Mouse (Mus musculus) CH12.LX (cell line): Measurements from ENCODE around the gene Zfp729b. TPM values are rescaled to one million over a fixed set of nuclear protein-coding genes. Genes with fewer than 3 reads are reported as not detected.

ENCODE experiments used
- DNase-seq: peaks from one replicate; pipeline ENCODE4 v3.0.0-alpha.2; 2013; ENCODE audit errors: extremely low read depth
- H3K27ac ChIP-seq: 2 replicates; pipeline ENCODE4 v1.5.1; 2012; ENCODE audit warnings: low read depth, mild to moderate bottlenecking, control low read depth, moderate library complexity; ENCODE audit not compliant: insufficient read depth
- H3K27me3 ChIP-seq: replicated peaks from 2 replicates; pipeline ENCODE3; 2012; ENCODE audit warnings: inconsistent platforms
- H3K36me3 ChIP-seq, 2 experiments: replicated peaks in 1 of 2; 2 replicates each; pipeline versions ENCODE3 to v1.6.1; 2012; ENCODE audit warnings: inconsistent platforms in 1 of 2, low read length in 1 of 2, mild to moderate bottlenecking in 1 of 2, mixed read lengths in 1 of 2, moderate library complexity in 1 of 2; ENCODE audit not compliant: control insufficient read depth in 1 of 2, insufficient read depth in 1 of 2
- H3K4me1 ChIP-seq, 2 experiments: 2 replicates each; pipeline ENCODE4 v1.6.1; 2012; ENCODE audit warnings: inconsistent platforms in 1 of 2, moderate library complexity in 1 of 2; ENCODE audit not compliant: insufficient read depth in 2 of 2, control insufficient read depth in 1 of 2
- H3K4me2 ChIP-seq: 2 replicates; pipeline ENCODE4 v1.6.1; 2012; ENCODE audit warnings: low read depth, mild to moderate bottlenecking, control low read depth; ENCODE audit not compliant: poor library complexity, insufficient read depth, severe bottlenecking
- H3K4me3 ChIP-seq, 3 experiments: fragments of 150-350 bp in 1 of 3; sonication (generic) in 1 of 3; replicated peaks in 1 of 3; 2 replicates each; pipeline versions ENCODE3 to v1.5.1; 2011 to 2012; ENCODE audit warnings: low read depth in 2 of 3, low read length in 2 of 3, mild to moderate bottlenecking in 2 of 3, moderate library complexity in 2 of 3, control low read depth in 1 of 3, improper control_type of control experiment in 1 of 3, inconsistent platforms in 1 of 3, mixed read lengths in 1 of 3; ENCODE audit not compliant: poor library complexity in 1 of 3
- H3K79me2 ChIP-seq: replicated peaks from 2 replicates; pipeline ENCODE4 v1.6.1; 2012; ENCODE audit warnings: mild to moderate bottlenecking, moderate library complexity; ENCODE audit not compliant: control insufficient read depth, poor library complexity, insufficient read depth, severe bottlenecking; ENCODE audit errors: extremely low read depth
- H3K9ac ChIP-seq: 2 replicates; pipeline ENCODE4 v1.6.1; 2012; ENCODE audit warnings: low read depth, mild to moderate bottlenecking, control low read depth, moderate library complexity; ENCODE audit not compliant: insufficient read depth
- H3K9me3 ChIP-seq: replicated peaks from 2 replicates; pipeline ENCODE3; 2012; ENCODE audit warnings: low read length, inconsistent platforms, mixed read lengths
- BHLHE40 ChIP-seq: IDR thresholded peaks from 2 replicates; pipeline ENCODE4 v1.6.1; 2011; ENCODE audit warnings: mild to moderate bottlenecking, low read depth, low read length, improper control_type of control experiment
- CHD2 ChIP-seq: IDR thresholded peaks from 2 replicates; pipeline ENCODE4 v1.6.1; 2011; ENCODE audit warnings: low read length, improper control_type of control experiment
- CTCF ChIP-seq, 2 experiments: IDR thresholded peaks in 1 of 2; conservative IDR thresholded peaks in 1 of 2; 2 replicates each; pipeline ENCODE4 v1.5.1; 2011 to 2012; ENCODE audit warnings: low read depth in 2 of 2, low read length in 2 of 2, improper control_type of control experiment in 1 of 2, inconsistent platforms in 1 of 2, mild to moderate bottlenecking in 1 of 2, moderate library complexity in 1 of 2
- E2F4 ChIP-seq: IDR thresholded peaks from 2 replicates; pipeline ENCODE4 v1.6.1; 2011; ENCODE audit warnings: low read depth, low read length, improper control_type of control experiment; ENCODE audit not compliant: insufficient replicate concordance
- EP300 ChIP-seq: IDR thresholded peaks from 2 replicates; pipeline ENCODE4 v1.6.1; 2011; ENCODE audit warnings: low read length, improper control_type of control experiment
- ETS1 ChIP-seq: conservative IDR thresholded peaks from 2 replicates; pipeline ENCODE4 v1.6.1; 2012; ENCODE audit warnings: low read depth, mild to moderate bottlenecking, inconsistent platforms, low read length, improper control_type of control experiment, moderate library complexity
- IRF4 ChIP-seq: IDR thresholded peaks from 2 replicates; pipeline ENCODE4 v1.6.1; 2014; ENCODE audit warnings: low read depth, mild to moderate bottlenecking, inconsistent platforms, low read length, improper control_type of control experiment
- JUN ChIP-seq: IDR thresholded peaks from 2 replicates; pipeline ENCODE4 v1.6.1; 2011; ENCODE audit warnings: low read depth, mild to moderate bottlenecking, low read length, improper control_type of control experiment, moderate library complexity; ENCODE audit not compliant: insufficient read depth
- JUND ChIP-seq: conservative IDR thresholded peaks from 2 replicates; pipeline ENCODE4 v1.6.1; 2011; ENCODE audit warnings: low read depth, low read length, improper control_type of control experiment
- MAX ChIP-seq: IDR thresholded peaks from 2 replicates; pipeline ENCODE4 v1.6.1; 2011; ENCODE audit warnings: low read length, improper control_type of control experiment
- MXI1 ChIP-seq: IDR thresholded peaks from 2 replicates; pipeline ENCODE4 v1.6.1; 2011; ENCODE audit warnings: mild to moderate bottlenecking, low read depth, low read length, improper control_type of control experiment
- MYC ChIP-seq: IDR thresholded peaks from 2 replicates; pipeline ENCODE4 v1.6.1; 2011; ENCODE audit warnings: low read depth, mild to moderate bottlenecking, improper control_type of control experiment, low read length
- NRF1 ChIP-seq: IDR thresholded peaks from 2 replicates; pipeline ENCODE4 v1.6.1; 2014; ENCODE audit warnings: low read depth, mild to moderate bottlenecking, inconsistent platforms, low read length, improper control_type of control experiment, moderate library complexity
- POLR2A ChIP-seq: IDR thresholded peaks from 2 replicates; pipeline ENCODE4 v1.6.1; 2011; ENCODE audit warnings: low read depth, mild to moderate bottlenecking, improper control_type of control experiment, low read length
- POLR2AphosphoS2 ChIP-seq: IDR thresholded peaks from 2 replicates; pipeline ENCODE4 v1.6.1; 2011; ENCODE audit warnings: low read depth, low read length, improper control_type of control experiment
- RAD21 ChIP-seq: IDR thresholded peaks from 2 replicates; pipeline ENCODE4 v1.6.1; 2011; ENCODE audit warnings: low read depth, mild to moderate bottlenecking, low read length, improper control_type of control experiment, moderate library complexity
- SMC3 ChIP-seq: IDR thresholded peaks from 2 replicates; pipeline ENCODE4 v1.6.1; 2011; ENCODE audit warnings: low read depth, low read length, improper control_type of control experiment
- ZKSCAN1 ChIP-seq: IDR thresholded peaks from 2 replicates; pipeline ENCODE4 v1.6.1; 2012; ENCODE audit warnings: low read depth, inconsistent platforms, low read length, improper control_type of control experiment, borderline replicate concordance
- ZMIZ1 ChIP-seq: IDR thresholded peaks from 2 replicates; pipeline ENCODE4 v1.6.1; 2012; ENCODE audit warnings: low read depth, mild to moderate bottlenecking, inconsistent platforms, low read length, improper control_type of control experiment
- ZNF384 ChIP-seq: IDR thresholded peaks from 2 replicates; pipeline ENCODE4 v1.6.1; 2012; ENCODE audit warnings: low read depth, low read length, improper control_type of control experiment, inconsistent platforms
- dilution Hi-C: fragments of 300-500 bp; cut with MboI; formaldehyde crosslinking; loops from 2 replicates; pipeline ENCODE4 v1.14.3; 2020; ENCODE audit warnings: low sequenced_read_pairs; ENCODE audit not compliant: extremely low pct_unique_long_range_greater_than_20kb, extremely low pct_ligation_motif_present
- in situ Hi-C: fragments of 300-500 bp; cut with MboI; formaldehyde crosslinking; loops from 3 replicates; pipeline ENCODE4 v1.14.3; 2019; ENCODE audit warnings: low sequenced_read_pairs, low pct_ligation_motif_present, low pct_unique_long_range_greater_than_20kb, mixed read lengths
- polyA plus RNA-seq: library from polyadenylated mRNA; unstranded; fragments of >175 nt; gene quantifications from 2 replicates; pipeline ENCODE4 v1.2.1, GENCODE M21; 2012; ENCODE audit warnings: low read depth; ENCODE audit not compliant: insufficient read length
- total RNA-seq, 2 experiments: library from RNA; depleted of rRNA; stranded (reverse); fragments of 300-350 nt in 1 of 2; fragments of >200 nt in 1 of 2; gene quantifications; 2 replicates each; pipeline ENCODE4 v1.2.3; 2012 to 2014

The Zfp729b gene
- total and polyA plus RNA-seq, 3 experiments = 4.8 to 13.4 (median 6.5) TPM

GRCm38 (mm10) chr13:67545941-67546340 is 63.6 kb downstream of the Zfp729b start:
- H3K4me1 ChIP-seq = peaks cover 0 to 24% of the 10 kb centered on the region in 2 experiments; a peak in 3 of 4 replicates
- peaks cover 31% of the 10 kb centered on the region for H3K79me2 ChIP-seq
- no peak overlapping the region for H3K4me3 ChIP-seq
- no peak overlapping the region for H3K9ac ChIP-seq
- no peaks in the 10 kb centered on the region for H3K27me3 ChIP-seq
- no peak for TF ChIP-seq ZMIZ1
- no peak for TF ChIP-seq RAD21
- TF ChIP-seq EP300 = no peak
- no peak for TF ChIP-seq SMC3
- no peak for TF ChIP-seq NRF1
- TF ChIP-seq ETS1 = no peak
- no peak for TF ChIP-seq E2F4
- TF ChIP-seq JUND = no peak
- TF ChIP-seq MXI1 = no peak
- no peak for TF ChIP-seq ZNF384
- TF ChIP-seq CHD2 = no peak
- TF ChIP-seq POLR2AphosphoS2 = no peak
- TF ChIP-seq CTCF (conservative IDR thresholded peaks at IDR 0.05 in 1 of 2, IDR thresholded peaks at IDR 0.05 in 1 of 2; ENCODE audit: low read depth in 2 of 2, low read length in 2 of 2) = no peak
- TF ChIP-seq JUN = no peak
- no peak for TF ChIP-seq IRF4
- TF ChIP-seq POLR2A = no peak
- TF ChIP-seq MAX = no peak
- no peak for TF ChIP-seq MYC
- TF ChIP-seq ZKSCAN1 = no peak
- no peak for TF ChIP-seq BHLHE40
- in situ Hi-C loops = no loop called here
- H3K27ac ChIP-seq = no peak overlapping the region
- H3K4me2 ChIP-seq = no peak overlapping the region
- no peaks in the 10 kb centered on the region for H3K9me3 ChIP-seq
- dilution Hi-C loops = no loop called here
- peaks cover 30 to 38% of the 10 kb centered on the region in 2 experiments for H3K36me3 ChIP-seq
- no peak for DNase-seq

Other genes starting within 250 kb of the Zfp729b start
- 1.0 and 1.1 TPM in 2 replicates for gene Gm28044, start 249.2 kb downstream of the Zfp729b start, total RNA-seq (2012; rRNA removed)
- not detected in 2 replicates for gene Gm28044, start 249.2 kb downstream of the Zfp729b start, total RNA-seq (2014; rRNA removed)
- 0.89 and 1.0 TPM in 2 replicates for gene Gm28044, start 249.2 kb downstream of the Zfp729b start, polyA plus RNA-seq
- 1.8 and 2.3 TPM in 2 replicates for gene Zfp953, start 249.1 kb downstream of the Zfp729b start, total RNA-seq (2012; rRNA removed)
- 4.6 and 5.6 TPM in 2 replicates for gene Zfp953, start 249.1 kb downstream of the Zfp729b start, total RNA-seq (2014; rRNA removed)
- 3.6 and 4.2 TPM in 2 replicates for gene Zfp953, start 249.1 kb downstream of the Zfp729b start, polyA plus RNA-seq
- gene Gm28041, start 234.0 kb downstream of the Zfp729b start, total RNA-seq (2012; rRNA removed) = 1.7 and 2.3 TPM in 2 replicates
- gene Gm28041, start 234.0 kb downstream of the Zfp729b start, total RNA-seq (2014; rRNA removed) = 0.61 and 1.1 TPM in 2 replicates
- 1.8 TPM in 1 of 2 replicates, not detected in the other for gene Gm28041, start 234.0 kb downstream of the Zfp729b start, polyA plus RNA-seq
- gene Zfp456, start 233.9 kb downstream of the Zfp729b start, total RNA-seq (2012; rRNA removed) = 4.7 and 5.1 TPM in 2 replicates
- gene Zfp456, start 233.9 kb downstream of the Zfp729b start, total RNA-seq (2014; rRNA removed) = 7.4 and 8.0 TPM in 2 replicates
- 2.4 and 3.6 TPM in 2 replicates for gene Zfp456, start 233.9 kb downstream of the Zfp729b start, polyA plus RNA-seq
- gene Zfp429, start 209.9 kb downstream of the Zfp729b start, total RNA-seq (2012; rRNA removed) = 8.3 and 9.0 TPM in 2 replicates
- 17.4 and 18.2 TPM in 2 replicates for gene Zfp429, start 209.9 kb downstream of the Zfp729b start, total RNA-seq (2014; rRNA removed)
- gene Zfp429, start 209.9 kb downstream of the Zfp729b start, polyA plus RNA-seq = 8.0 and 10.5 TPM in 2 replicates
- 0.47 and 0.63 TPM in 2 replicates for gene Zfp459, start 188.3 kb downstream of the Zfp729b start, total RNA-seq (2012; rRNA removed)
- gene Zfp459, start 188.3 kb downstream of the Zfp729b start, total RNA-seq (2014; rRNA removed) = 0.12 TPM in 1 of 2 replicates, not detected in the other
- not detected in 2 replicates for gene Zfp459, start 188.3 kb downstream of the Zfp729b start, polyA plus RNA-seq
- 7.1 and 7.6 TPM in 2 replicates for gene Zfp874a, start 158.1 kb downstream of the Zfp729b start, total RNA-seq (2012; rRNA removed)
- gene Zfp874a, start 158.1 kb downstream of the Zfp729b start, total RNA-seq (2014; rRNA removed) = 16.8 and 23.6 TPM in 2 replicates
- 6.1 and 6.5 TPM in 2 replicates for gene Zfp874a, start 158.1 kb downstream of the Zfp729b start, polyA plus RNA-seq
- gene Zfp874b, start 125.4 kb downstream of the Zfp729b start, total RNA-seq (2012; rRNA removed) = 4.7 and 4.8 TPM in 2 replicates
- 8.0 and 8.7 TPM in 2 replicates for gene Zfp874b, start 125.4 kb downstream of the Zfp729b start, total RNA-seq (2014; rRNA removed)
- 1.8 and 2.1 TPM in 2 replicates for gene Zfp874b, start 125.4 kb downstream of the Zfp729b start, polyA plus RNA-seq
- gene Zfp58, start 109.2 kb downstream of the Zfp729b start, total RNA-seq (2012; rRNA removed) = 4.3 and 5.2 TPM in 2 replicates
- 5.9 and 6.4 TPM in 2 replicates for gene Zfp58, start 109.2 kb downstream of the Zfp729b start, total RNA-seq (2014; rRNA removed)
- gene Zfp58, start 109.2 kb downstream of the Zfp729b start, polyA plus RNA-seq = 2.7 and 2.9 TPM in 2 replicates
- gene Gm26965, start 83.6 kb downstream of the Zfp729b start, total RNA-seq (2012; rRNA removed) = 0.08 TPM in 1 of 2 replicates, not detected in the other
- gene Gm26965, start 83.6 kb downstream of the Zfp729b start, total RNA-seq (2014; rRNA removed) = not detected in 2 replicates
- not detected in 2 replicates for gene Gm26965, start 83.6 kb downstream of the Zfp729b start, polyA plus RNA-seq
- 11.4 and 12.2 TPM in 2 replicates for gene Zfp87, start 83.5 kb downstream of the Zfp729b start, total RNA-seq (2012; rRNA removed)
- 20.7 and 25.0 TPM in 2 replicates for gene Zfp87, start 83.5 kb downstream of the Zfp729b start, total RNA-seq (2014; rRNA removed)
- gene Zfp87, start 83.5 kb downstream of the Zfp729b start, polyA plus RNA-seq = 10.3 and 13.8 TPM in 2 replicates
- 9.1 and 11.5 TPM in 2 replicates for gene Zfp748, start 55.9 kb downstream of the Zfp729b start, total RNA-seq (2012; rRNA removed)
- 14.8 and 16.3 TPM in 2 replicates for gene Zfp748, start 55.9 kb downstream of the Zfp729b start, total RNA-seq (2014; rRNA removed)
- gene Zfp748, start 55.9 kb downstream of the Zfp729b start, polyA plus RNA-seq = 6.6 and 8.1 TPM in 2 replicates
- gene Gm49345, start 28.1 kb upstream of the Zfp729b start, total RNA-seq (2012; rRNA removed) = not detected in 2 replicates
- gene Gm49345, start 28.1 kb upstream of the Zfp729b start, total RNA-seq (2014; rRNA removed) = not detected in 2 replicates
- gene Gm49345, start 28.1 kb upstream of the Zfp729b start, polyA plus RNA-seq = 1.2 and 1.5 TPM in 2 replicates
- gene Zfp729a, start 28.1 kb upstream of the Zfp729b start, total RNA-seq (2012; rRNA removed) = 3.6 and 3.7 TPM in 2 replicates
- 11.2 and 12.6 TPM in 2 replicates for gene Zfp729a, start 28.1 kb upstream of the Zfp729b start, total RNA-seq (2014; rRNA removed)
- gene Zfp729a, start 28.1 kb upstream of the Zfp729b start, polyA plus RNA-seq = 4.6 and 4.8 TPM in 2 replicates
- 7.3 TPM in 2 replicates for gene Zfp738, start 77.4 kb upstream of the Zfp729b start, total RNA-seq (2012; rRNA removed)
- 9.4 and 10.3 TPM in 2 replicates for gene Zfp738, start 77.4 kb upstream of the Zfp729b start, total RNA-seq (2014; rRNA removed)
- gene Zfp738, start 77.4 kb upstream of the Zfp729b start, polyA plus RNA-seq = 4.7 and 4.9 TPM in 2 replicates
- gene Zfp65, start 119.5 kb upstream of the Zfp729b start, total RNA-seq (2012; rRNA removed) = 6.5 and 8.1 TPM in 2 replicates
- 13.0 and 16.3 TPM in 2 replicates for gene Zfp65, start 119.5 kb upstream of the Zfp729b start, total RNA-seq (2014; rRNA removed)
- gene Zfp65, start 119.5 kb upstream of the Zfp729b start, polyA plus RNA-seq = 4.7 and 6.1 TPM in 2 replicates
- gene Zfp85, start 145.5 kb upstream of the Zfp729b start, total RNA-seq (2012; rRNA removed) = 3.0 and 3.3 TPM in 2 replicates
- gene Zfp85, start 145.5 kb upstream of the Zfp729b start, total RNA-seq (2014; rRNA removed) = 6.4 and 7.0 TPM in 2 replicates
- gene Zfp85, start 145.5 kb upstream of the Zfp729b start, polyA plus RNA-seq = 2.7 and 3.1 TPM in 2 replicates
- not detected in 2 replicates for gene Zfp493, start 170.0 kb upstream of the Zfp729b start, total RNA-seq (2012; rRNA removed)
- gene Zfp493, start 170.0 kb upstream of the Zfp729b start, total RNA-seq (2014; rRNA removed) = not detected in 2 replicates
- not detected in 2 replicates for gene Zfp493, start 170.0 kb upstream of the Zfp729b start, polyA plus RNA-seq
- gene Zfp273, start 204.0 kb upstream of the Zfp729b start, total RNA-seq (2012; rRNA removed) = 2.0 and 2.4 TPM in 2 replicates
- gene Zfp273, start 204.0 kb upstream of the Zfp729b start, total RNA-seq (2014; rRNA removed) = 4.1 and 4.5 TPM in 2 replicates
- gene Zfp273, start 204.0 kb upstream of the Zfp729b start, polyA plus RNA-seq = 1.9 and 2.0 TPM in 2 replicates
- not detected in 2 replicates for gene Gm10037, start 221.4 kb upstream of the Zfp729b start, total RNA-seq (2012; rRNA removed)
- gene Gm10037, start 221.4 kb upstream of the Zfp729b start, total RNA-seq (2014; rRNA removed) = not detected in 2 replicates
- gene Gm10037, start 221.4 kb upstream of the Zfp729b start, polyA plus RNA-seq = not detected in 2 replicates